Mouse (Mus musculus) forebrain, embryonic 14.5 days (tissue): ENCODE data around the gene Brsk1. TPM values are rescaled to one million over a fixed set of nuclear protein-coding genes. Genes with fewer than 3 reads are reported as not detected.

Experiments
- ATAC-seq: fragments of 200-750 bp; cut with Nextera tagmentation; 2 replicates; pipeline ENCODE4 v1.8.0; 2017; ENCODE audit warnings: mild to moderate bottlenecking, moderate library complexity
- DNase-seq: peaks from one replicate; pipeline ENCODE4 v3.0.0-alpha.2; 2015; ENCODE audit warnings: low spot score
- H3K27ac ChIP-seq: fragments of 300-500 bp; sonication (generic); 2 replicates; pipeline ENCODE4 v1.5.1; 2014; ENCODE audit warnings: low read depth, mild to moderate bottlenecking, control low read depth, low read length, moderate library complexity
- H3K27me3 ChIP-seq: fragments of 300-500 bp; sonication (generic); replicated peaks from 2 replicates; pipeline ENCODE4 v1.6.1; 2014; ENCODE audit warnings: low read length, control low read depth, mixed read lengths; ENCODE audit not compliant: control insufficient read depth, insufficient read depth
- H3K36me3 ChIP-seq: fragments of 300-500 bp; sonication (generic); 2 replicates; pipeline ENCODE4 v1.6.1; 2014; ENCODE audit warnings: low read length, control low read depth; ENCODE audit not compliant: control insufficient read depth, insufficient read depth
- H3K4me1 ChIP-seq: fragments of 300-500 bp; sonication (generic); 2 replicates; pipeline ENCODE4 v1.6.1; 2014; ENCODE audit warnings: antibody characterized with exemption, low read length, control low read depth; ENCODE audit not compliant: control insufficient read depth, insufficient read depth
- H3K4me2 ChIP-seq: fragments of 300-500 bp; sonication (generic); 2 replicates; pipeline ENCODE4 v1.6.1; 2014; ENCODE audit warnings: mild to moderate bottlenecking, control low read depth, low read length
- H3K4me3 ChIP-seq: fragments of 300-500 bp; sonication (generic); 2 replicates; pipeline ENCODE4 v1.5.1; 2014; ENCODE audit warnings: low read depth, low read length, control low read depth
- H3K9ac ChIP-seq: fragments of 300-500 bp; sonication (generic); 2 replicates; pipeline ENCODE4 v1.6.1; 2014; ENCODE audit warnings: mild to moderate bottlenecking, low read length, control low read depth, moderate library complexity
- H3K9me3 ChIP-seq: fragments of 300-500 bp; sonication (generic); replicated peaks from 2 replicates; pipeline ENCODE4 v1.6.1; 2016; ENCODE audit warnings: low read length, control low read depth, mixed read lengths; ENCODE audit not compliant: control insufficient read depth
- WGBS: fragments of 180-500 bp; shearing (Covaris S2); extraction: QIAGEN DNeasy Blood & Tissue Kit; methylation state at CpG from one replicate; pipeline ENCODE4 v1.1.7; 2014; 5-methylcytosine and 5-hydroxymethylcytosine counted together
- polyA plus RNA-seq: library from polyadenylated mRNA; unstranded; fragments of >200 nt; fragmentation: Nextera tagmentation; extraction: Ambion mirVana; gene quantifications from 2 replicates; pipeline ENCODE4 v1.2.1, GENCODE M21; 2014

Gene Brsk1
- polyA plus RNA-seq, 1 experiment from 2014 or later = 8.0 TPM

DNA sequence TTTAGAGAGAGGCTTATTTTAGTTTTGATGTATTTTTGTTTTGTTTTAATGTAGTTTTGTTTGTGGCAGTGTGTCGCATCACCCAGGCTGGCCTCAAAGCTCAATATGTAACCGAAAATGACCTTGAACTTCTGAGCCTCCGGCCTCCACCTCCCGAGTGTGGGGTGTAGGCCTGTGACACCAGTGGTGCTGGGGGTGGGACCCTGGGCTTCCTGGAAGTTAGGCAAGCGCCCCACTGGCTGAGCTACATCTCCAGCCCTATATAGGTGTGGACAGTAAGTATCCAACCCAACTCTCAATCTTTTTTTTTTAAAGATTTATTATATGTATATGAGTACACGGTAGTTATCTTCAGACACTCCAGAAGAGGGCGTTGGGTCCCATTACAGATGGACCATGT is 12.8 kb downstream of the Brsk1 start:
- DNase-seq (no peak), ATAC-seq (no peak)
- no peak overlapping the region for H3K9ac ChIP-seq
- no peak overlapping the region for H3K4me3 ChIP-seq
- no peak overlapping the region for H3K4me2 ChIP-seq
- H3K4me1 ChIP-seq = no peaks in the 10 kb centered on the region
- no peak overlapping the region for H3K27ac ChIP-seq
- peaks cover 93% of the 10 kb centered on the region for H3K36me3 ChIP-seq
- H3K27me3 ChIP-seq = no peaks in the 10 kb centered on the region
- no peaks in the 10 kb centered on the region for H3K9me3 ChIP-seq
- WGBS = 92% methylated on average over 7 of the region's 7 CpGs

- H3K4me3 ChIP-seq = no peak overlapping the region
- 35% methylated on average over 18 of the region's 18 CpGs for WGBS
- peak overlapping the region; percentile 25; the same call in 1 of the 2 replicates for H3K9ac ChIP-seq
- H3K4me1 ChIP-seq = no peaks in the 10 kb centered on the region
- no peak overlapping the region for H3K27ac ChIP-seq
- H3K27me3 ChIP-seq = no peaks in the 10 kb centered on the region
- ATAC-seq (0 out of 2 replicates have a peak, but pooled peaks have one; percentile 7), DNase-seq (peak; percentile 48)
- no peak overlapping the region for H3K4me2 ChIP-seq
- H3K9me3 ChIP-seq = no peaks in the 10 kb centered on the region
- peaks cover 95% of the 10 kb centered on the region for H3K36me3 ChIP-seq
These were observed 14.7 kb downstream of the Brsk1 start for GRCm38 (mm10) chr7:4705098-4705497.

DNA sequence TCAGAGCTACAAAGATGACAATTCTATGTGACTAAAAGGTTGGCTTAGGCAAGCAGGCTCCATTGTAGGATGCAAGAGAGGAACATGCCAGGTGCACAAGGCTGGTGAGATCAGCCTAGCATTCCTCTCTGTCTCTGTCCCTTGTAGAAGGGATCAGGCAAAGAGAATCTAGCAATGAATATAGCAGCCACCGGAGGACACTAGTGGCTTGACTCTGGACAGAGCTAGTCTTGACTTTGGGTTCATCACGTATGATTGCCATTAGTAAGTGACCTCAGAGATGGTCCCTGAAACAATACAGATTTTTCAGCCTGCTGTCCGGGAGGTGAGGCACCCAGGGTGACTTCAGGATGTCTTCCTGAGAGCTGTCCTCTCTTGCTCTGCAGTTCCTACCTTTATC is 22.2 kb downstream of the Brsk1 start:
- H3K4me3 ChIP-seq = no peak overlapping the region
- no peaks in the 10 kb centered on the region for H3K27me3 ChIP-seq
- ATAC-seq (no peak), DNase-seq (no peak)
- H3K36me3 ChIP-seq = peaks cover 95% of the 10 kb centered on the region
- no peak overlapping the region for H3K27ac ChIP-seq
- no peak overlapping the region for H3K9ac ChIP-seq
- no peaks in the 10 kb centered on the region for H3K4me1 ChIP-seq
- no peaks in the 10 kb centered on the region for H3K9me3 ChIP-seq
- H3K4me2 ChIP-seq = no peak overlapping the region
- 88% methylated on average over 3 of the region's 3 CpGs for WGBS

DNA sequence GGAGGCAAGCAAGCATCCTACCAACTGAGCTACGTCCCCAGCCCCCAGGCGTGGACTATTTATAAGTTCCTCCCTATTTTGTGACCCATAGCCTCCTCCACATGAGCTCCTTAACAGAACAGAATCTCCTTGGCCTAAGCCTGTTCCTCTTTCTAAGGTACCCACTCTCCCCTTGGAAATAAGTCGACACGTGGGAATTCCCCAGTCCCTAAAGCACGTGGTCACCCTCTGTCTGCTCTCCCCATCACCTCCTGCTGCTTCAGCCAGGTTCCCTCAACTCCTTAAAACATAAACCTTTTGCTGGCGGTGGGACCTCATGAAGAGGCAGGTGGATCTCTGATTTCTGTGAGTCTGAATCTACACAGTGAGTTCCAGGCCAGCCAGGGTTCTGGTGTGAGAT is 26.6 kb downstream of the Brsk1 start:
- no peaks in the 10 kb centered on the region for H3K4me1 ChIP-seq
- no peak for DNase-seq
- no peak overlapping the region for H3K9ac ChIP-seq
- H3K27ac ChIP-seq = no peak overlapping the region
- H3K4me3 ChIP-seq = no peak overlapping the region
- no peak for ATAC-seq
- no peaks in the 10 kb centered on the region for H3K9me3 ChIP-seq
- H3K27me3 ChIP-seq = no peaks in the 10 kb centered on the region
- no peak overlapping the region for H3K4me2 ChIP-seq
- WGBS = 71% methylated on average over 6 of the region's 6 CpGs
- H3K36me3 ChIP-seq = peaks cover 52% of the 10 kb centered on the region

GRCm38 (mm10) chr7:4719276-4719675 is 28.9 kb downstream of the Brsk1 start:
- H3K4me3 ChIP-seq = no peak overlapping the region
- H3K9me3 ChIP-seq = no peaks in the 10 kb centered on the region
- DNase-seq = no peak
- ATAC-seq = no peak
- H3K4me1 ChIP-seq = no peaks in the 10 kb centered on the region
- 83% methylated on average over 3 of the region's 3 CpGs for WGBS
- H3K27me3 ChIP-seq = no peaks in the 10 kb centered on the region
- H3K27ac ChIP-seq = no peak overlapping the region
- H3K4me2 ChIP-seq = no peak overlapping the region
- peaks cover 29% of the 10 kb centered on the region for H3K36me3 ChIP-seq
- H3K9ac ChIP-seq = no peak overlapping the region

DNA sequence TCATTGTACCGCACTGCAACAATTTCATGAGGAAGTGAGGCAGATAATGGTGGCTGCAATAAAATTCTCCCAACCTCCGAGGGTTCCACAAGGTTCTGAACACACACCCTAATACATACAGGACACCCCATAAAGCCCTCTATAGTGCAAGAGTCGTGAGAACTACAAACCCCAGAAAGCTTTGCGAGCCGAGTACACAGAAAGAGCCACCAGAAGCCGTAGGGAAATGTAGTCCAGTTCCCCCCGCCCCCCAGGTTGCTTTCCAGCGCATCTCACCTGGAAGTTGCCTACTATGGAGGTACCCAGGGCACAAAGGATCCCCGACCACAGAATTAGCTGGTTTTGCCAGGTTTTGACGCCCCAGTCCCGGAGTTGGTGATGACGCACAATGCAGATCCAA is 33.1 kb downstream of the Brsk1 start:
- Histone ChIP-seq H3K9ac (peak overlapping the region; percentile 42), H3K4me3 (peak overlapping the region; percentile 19), H3K27ac (no peak overlapping the region), H3K36me3 (no peaks in the 10 kb centered on the region), H3K4me2 (peak overlapping the region; percentile 43), H3K4me1 (no peaks in the 10 kb centered on the region), H3K27me3 (no peaks in the 10 kb centered on the region), H3K9me3 (no peaks in the 10 kb centered on the region)
- DNase-seq (peak; percentile 63), ATAC-seq (peak; percentile 72; the same call in 1 of the 2 replicates)
- 34% methylated on average over 12 of the region's 12 CpGs for WGBS

DNA sequence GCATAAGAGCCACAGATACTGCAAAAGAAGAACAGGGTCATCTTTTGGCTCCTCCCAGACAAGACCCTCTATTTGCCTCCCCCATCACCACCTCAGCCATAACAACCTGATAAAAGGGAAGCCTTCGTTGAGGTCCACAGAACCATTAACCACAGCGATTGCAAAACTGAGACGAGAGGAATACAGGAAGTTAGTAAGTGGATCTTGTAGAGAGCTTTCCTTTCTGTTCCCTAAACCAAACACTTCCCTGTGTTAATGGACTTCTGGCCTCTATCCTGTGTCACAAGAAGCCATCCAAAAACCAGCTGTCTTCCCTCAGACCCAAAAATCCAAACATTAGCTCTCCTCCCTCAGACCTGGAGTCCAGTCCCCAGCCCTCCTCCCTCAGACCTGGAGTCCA is 34.0 kb downstream of the Brsk1 start:
- no peak overlapping the region for H3K9ac ChIP-seq
- H3K4me3 ChIP-seq = no peak overlapping the region
- 87% methylated on average over 3 of the region's 3 CpGs for WGBS
- no peak overlapping the region for H3K4me2 ChIP-seq
- H3K9me3 ChIP-seq = no peaks in the 10 kb centered on the region
- no peaks in the 10 kb centered on the region for H3K4me1 ChIP-seq
- ATAC-seq (no peak), DNase-seq (no peak)
- H3K36me3 ChIP-seq = no peaks in the 10 kb centered on the region
- no peaks in the 10 kb centered on the region for H3K27me3 ChIP-seq
- H3K27ac ChIP-seq = no peak overlapping the region

GRCm38 (mm10) chr7:4725169-4725568 is 34.8 kb downstream of the Brsk1 start, which contains the start of gene Tmem150b:
Gene Tmem150b (minus strand): TSS chr7:4725249.
- H3K36me3 ChIP-seq = no peaks in the 10 kb centered on the region
- H3K27me3 ChIP-seq = no peaks in the 10 kb centered on the region
- H3K4me3 ChIP-seq = no peak within 1 kb of the TSS
- H3K9ac ChIP-seq = no peak within 1 kb of the TSS
- no peak within 1 kb of the TSS for H3K4me2 ChIP-seq
- H3K9me3 ChIP-seq = no peaks in the 10 kb centered on the region
- DNase-seq (no peak), ATAC-seq (no peak)
- no peaks in the 10 kb centered on the region for H3K4me1 ChIP-seq
- 85% methylated on average over 7 of the region's 7 CpGs for whole genome bisulfite sequencing
- H3K27ac ChIP-seq = no peak within 1 kb of the TSS

- Histone ChIP-seq H3K27ac (no peak overlapping the region), H3K27me3 (no peaks in the 10 kb centered on the region), H3K36me3 (no peaks in the 10 kb centered on the region), H3K9ac (no peak overlapping the region), H3K4me2 (no peak overlapping the region), H3K9me3 (no peaks in the 10 kb centered on the region), H3K4me3 (no peak overlapping the region), H3K4me1 (no peaks in the 10 kb centered on the region)
- ATAC-seq = no peak
- no peak for DNase-seq
- 88% methylated on average over 5 of the region's 5 CpGs for WGBS
These were observed 40.7 kb downstream of the Brsk1 start for GRCm38 (mm10) chr7:4731090-4731489.
